Mouse (Mus musculus) olfactory bulb, adult 2 months (tissue): ENCODE measurements at regions not wholly inside any gene's neighbourhood (a gene's known extent, or its start where the extent isn't known, plus 50 kb on each side); places are given as distances from the start of the nearest gene placed in this dataset.

Source experiments
- CTCF ChIP-seq: fragments of 200-500 bp; IDR thresholded peaks from 2 replicates; pipeline ENCODE4 v1.5.1; 2012; ENCODE audit warnings: low read depth, mild to moderate bottlenecking, low read length, moderate library complexity; ENCODE audit not compliant: insufficient read depth
- POLR2A ChIP-seq: fragments of 200-500 bp; IDR thresholded peaks from 2 replicates; pipeline ENCODE4 v1.6.1; 2012; ENCODE audit warnings: mild to moderate bottlenecking, low read depth, low read length, moderate library complexity; ENCODE audit not compliant: insufficient read depth

DNA sequence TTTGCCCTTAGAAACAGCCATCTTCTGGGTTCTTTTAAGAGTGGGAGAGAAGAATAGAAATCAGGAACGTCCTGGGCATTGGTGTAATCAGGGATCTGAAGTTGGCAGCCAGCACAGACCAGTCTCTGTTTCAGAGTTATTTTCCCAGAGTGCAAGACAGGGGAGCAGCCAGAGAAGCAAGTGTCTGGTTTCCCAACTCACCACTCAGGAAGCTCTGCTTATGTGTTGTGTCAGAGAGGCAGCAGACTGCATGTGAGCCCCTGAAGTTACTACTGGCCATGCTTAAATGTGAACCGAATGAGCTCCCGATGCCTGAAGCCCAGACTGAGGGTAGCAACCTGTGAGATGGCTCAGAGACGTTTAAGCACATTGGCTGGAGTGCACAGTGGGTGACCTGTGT, 133.7 kb downstream of the Tgfb2 start:
- TF ChIP-seq POLR2A, result no peak
- no peak for TF ChIP-seq CTCF
